In genomic region chr7:44614041-44614688, GRCm38 (mm10) we compare ENCODE assay signal across 13 mouse cellular contexts. TPM values are rescaled to one million over a fixed set of nuclear protein-coding genes. Genes with fewer than 3 reads are reported as not detected.
DNase-seq lines count a peak whose midpoint lies in the region; ATAC-seq and TF ChIP-seq lines count a peak whose summit lies in the region.
"Had no signal": no experiment of that assay in that cellular context is flagged by ENCODE, and none has a peak within 500 bp of the region (broad histone marks: within the 10 kb centered on the region; RNA-seq: fewer than 3 reads in every experiment).

No protein-coding gene starts in this region.

- TF ChIP-seq CTCF in lung, postnatal 0 days (IDR thresholded peaks at IDR 0.05), result no peak

- no peak overlapping the region for H3K9ac ChIP-seq in embryonic facial prominence, embryonic 14.5 days (ENCODE audit: low read depth, low read length)
- H3K9ac ChIP-seq in lung, postnatal 0 days (replicated peaks; ENCODE audit: low read depth), result no peak overlapping the region
- H3K9ac ChIP-seq in neural tube, embryonic 15.5 days (replicated peaks), result no peak overlapping the region
- H3K9ac ChIP-seq: liver, embryonic 13.5 days had no signal

- ATAC-seq in embryonic facial prominence, embryonic 14.5 days (ENCODE audit: low read depth), result no peak
- ATAC-seq in lung, postnatal 0 days, result peak; percentile 56
- peak; percentile 39; the same call in 1 of the 2 replicates for ATAC-seq in neural tube, embryonic 15.5 days (ENCODE audit: low FRiP score)

- no peak overlapping the region for H3K4me3 ChIP-seq in embryonic facial prominence, embryonic 14.5 days (ENCODE audit: low read depth, low read length)
- no peak overlapping the region for H3K4me3 ChIP-seq in lung, postnatal 0 days (ENCODE audit: low read depth, low read length)
- peak overlapping the region; percentile 14 for H3K4me3 ChIP-seq in neural tube, embryonic 15.5 days (replicated peaks)
- H3K4me3 ChIP-seq: liver, embryonic 13.5 days had no signal

- no peaks in the 10 kb centered on the region for H3K36me3 ChIP-seq in embryonic facial prominence, embryonic 14.5 days (ENCODE audit: control insufficient read depth, insufficient read depth, low read length)
- H3K36me3 ChIP-seq in lung, postnatal 0 days (ENCODE audit: insufficient read depth, low read length), result 0 out of 2 replicates have a peak, but pooled peaks cover 4% of the 10 kb centered on the region
- H3K36me3 ChIP-seq in neural tube, embryonic 15.5 days, result no peaks in the 10 kb centered on the region
- H3K36me3 ChIP-seq: G1E; liver, embryonic 13.5 days had no signal

- H3K27me3 ChIP-seq in embryonic facial prominence, embryonic 14.5 days (replicated peaks; ENCODE audit: control insufficient read depth, insufficient read depth, low read length), result peaks cover 7% of the 10 kb centered on the region; the same call in 1 of the 2 replicates
- no peaks in the 10 kb centered on the region for H3K27me3 ChIP-seq in lung, postnatal 0 days (replicated peaks; ENCODE audit: insufficient read depth, low read length)
- peaks cover 21% of the 10 kb centered on the region for H3K27me3 ChIP-seq in neural tube, embryonic 15.5 days (replicated peaks)

- DNase-seq in kidney, postnatal 4 days, result peak; percentile 18 to 45
- no peak for DNase-seq in kidney, postnatal 25 days
- DNase-seq in embryonic facial prominence, embryonic 14.5 days (ENCODE audit: low spot score), result peak; percentile 35
- DNase-seq in lung, postnatal 0 days (ENCODE audit: low spot score), result peak; percentile 69
- DNase-seq in urinary bladder, postnatal 14 days (ENCODE audit: low spot score), result no peak
- no peak for DNase-seq in gastrocnemius, postnatal 36 days
- no peak for DNase-seq in thymus, adult 18-20 months
- DNase-seq: kidney, adult 9 months; liver, embryonic 13.5 days had no signal

- no peaks in the 10 kb centered on the region for H3K4me1 ChIP-seq in embryonic facial prominence, embryonic 14.5 days (ENCODE audit: control insufficient read depth, insufficient read depth, low read length)
- H3K4me1 ChIP-seq in lung, postnatal 0 days (ENCODE audit: insufficient read depth, low read depth, low read length), result no peaks in the 10 kb centered on the region
- peaks cover 7% of the 10 kb centered on the region for H3K4me1 ChIP-seq in neural tube, embryonic 15.5 days
- H3K4me1 ChIP-seq: liver, embryonic 13.5 days had no signal

- intact Hi-C loops in gastrocnemius, postnatal 36 days (cut with DNase I), result no loop called here

- H3K9me3 ChIP-seq in embryonic facial prominence, embryonic 14.5 days (ENCODE audit: control insufficient read depth, low read length), result no peaks in the 10 kb centered on the region
- no peaks in the 10 kb centered on the region for H3K9me3 ChIP-seq in lung, postnatal 0 days (ENCODE audit: low read length)
- H3K9me3 ChIP-seq in neural tube, embryonic 15.5 days (replicated peaks), result no peaks in the 10 kb centered on the region
- H3K9me3 ChIP-seq: G1E; liver, embryonic 13.5 days had no signal

- WGBS in embryonic facial prominence, embryonic 14.5 days, result 5% methylated on average over 20 of the region's 20 CpGs
- 10% methylated on average over 20 of the region's 20 CpGs for WGBS in lung, postnatal 0 days
- WGBS in neural tube, embryonic 15.5 days, result 9% methylated on average over 20 of the region's 20 CpGs

- TF ChIP-seq EP300 in lung, postnatal 0 days (IDR thresholded peaks at IDR 0.05), result no peak

- no peak overlapping the region for H3K27ac ChIP-seq in embryonic facial prominence, embryonic 14.5 days (replicated peaks; ENCODE audit: low read depth, low read length)
- H3K27ac ChIP-seq in lung, postnatal 0 days (ENCODE audit: low read length), result no peak overlapping the region
- no peak overlapping the region for H3K27ac ChIP-seq in neural tube, embryonic 15.5 days (replicated peaks)
- H3K27ac ChIP-seq: liver, embryonic 13.5 days had no signal

- H3K4me2 ChIP-seq in embryonic facial prominence, embryonic 14.5 days (ENCODE audit: low read depth, low read length), result no peak overlapping the region
- no peak overlapping the region for H3K4me2 ChIP-seq in lung, postnatal 0 days (replicated peaks; ENCODE audit: low read depth, low read length)
- peak overlapping the region; percentile 26 for H3K4me2 ChIP-seq in neural tube, embryonic 15.5 days
- H3K4me2 ChIP-seq: heart, embryonic 11.5 days; liver, embryonic 13.5 days had no signal

RNA-seq across cellular contexts. Expression of gene Kcnc3, which starts 23.7 kb away (rescaled TPM):
- polyA plus RNA-seq in embryonic facial prominence, embryonic 14.5 days (2014; fragmentation: Nextera tagmentation; extraction: Ambion mirVana), result 0.49 and 0.67 TPM in 2 replicates
- polyA plus RNA-seq in lung, postnatal 0 days (2015; fragmentation: Nextera tagmentation; extraction: Ambion mirVana), result 3.8 TPM in 2 replicates
- 7.2 and 8.0 TPM in 2 replicates for polyA plus RNA-seq in neural tube, embryonic 15.5 days (2015; fragmentation: Nextera tagmentation; extraction: Ambion mirVana)
- 1 to 10 TPM; 5.3 to 5.7 TPM for total RNA-seq in gastrocnemius, postnatal 36 days (2021)
- polyA plus RNA-seq: G1E had no signal

RNA-seq across cellular contexts. Expression of gene Napsa, which starts 42.0 kb away (rescaled TPM):
- 1.7 and 2.8 TPM in 2 replicates for polyA plus RNA-seq in embryonic facial prominence, embryonic 14.5 days (2014; fragmentation: Nextera tagmentation; extraction: Ambion mirVana)
- polyA plus RNA-seq in lung, postnatal 0 days (2015; fragmentation: Nextera tagmentation; extraction: Ambion mirVana), result 824 and 832 TPM in 2 replicates
- polyA plus RNA-seq in neural tube, embryonic 15.5 days (2015; fragmentation: Nextera tagmentation; extraction: Ambion mirVana), result 1.1 and 4.9 TPM in 2 replicates
- total RNA-seq in gastrocnemius, postnatal 36 days (2021), result under 1 TPM; 0.30 to 0.54 TPM

RNA-seq across cellular contexts. Expression of gene Myh14, which starts 56.5 kb away (rescaled TPM):
- polyA plus RNA-seq in embryonic facial prominence, embryonic 14.5 days (2014; fragmentation: Nextera tagmentation; extraction: Ambion mirVana), result 13.6 and 13.8 TPM in 2 replicates
- polyA plus RNA-seq in lung, postnatal 0 days (2015; fragmentation: Nextera tagmentation; extraction: Ambion mirVana), result 202 and 215 TPM in 2 replicates
- polyA plus RNA-seq in neural tube, embryonic 15.5 days (2015; fragmentation: Nextera tagmentation; extraction: Ambion mirVana), result 4.8 and 6.0 TPM in 2 replicates
- 10 to 100 TPM; 22.5 to 29.7 TPM for total RNA-seq in gastrocnemius, postnatal 36 days (2021)
- total RNA-seq: G1E; neutrophil, adult 5-6 weeks had no signal
- polyA plus RNA-seq: G1E had no signal

Comparison
In these comparisons a context has a peak if more than half of its experiments do, and no peak if none do; other contexts are left out.
1. DNase-seq: peak in kidney, postnatal 4 days (2 of 2), embryonic facial prominence, embryonic 14.5 days (single experiment) and lung, postnatal 0 days (single experiment); none in kidney, postnatal 25 days (0 of 2), urinary bladder, postnatal 14 days (single experiment), gastrocnemius, postnatal 36 days (0 of 2) and thymus, adult 18-20 months (0 of 2).
2. RNA of gene Napsa, which starts 42.0 kb away (polyA plus RNA-seq): 824 to 832 TPM in lung, postnatal 0 days; 1.7 to 2.8 TPM in embryonic facial prominence, embryonic 14.5 days and 1.1 to 4.9 TPM in neural tube, embryonic 15.5 days; every median in the first group is over 100 times any median in the second.
3. RNA of gene Myh14, which starts 56.5 kb away (polyA plus RNA-seq): 202 to 215 TPM in lung, postnatal 0 days; 13.6 to 13.8 TPM in embryonic facial prominence, embryonic 14.5 days and 4.8 to 6.0 TPM in neural tube, embryonic 15.5 days; every median in the first group is over 10 times any median in the second.